Mouse (Mus musculus): Measurements from ENCODE around the gene Tmem132b.
"Not testable (repeated sequence)": the region's sequence is repeated elsewhere in the genome, so short reads cannot be mapped to it uniquely, and the experiment has no call there.

Gene Tmem132b

GRCm38 (mm10) chr5:125531634-125532033 lies at the start of gene Tmem132b:
Tmem132b (plus strand) TSS chr5:125531774.
- in situ Hi-C loops (cut with MboI, MseI) = no loop called here

GRCm38 (mm10) chr5:125482474-125482873 lies 49.1 kb upstream of the Tmem132b start:
- in situ Hi-C loops (cut with MboI, MseI) = no loop called here

GRCm38 (mm10) chr5:125483712-125484611 lies 47.6 kb upstream of the Tmem132b start:
- in situ Hi-C loops (cut with MboI, MseI) = no loop called here

- in situ Hi-C loops (cut with MboI, MseI) = no loop called here
Observed at GRCm38 (mm10) chr5:125485031-125485778, 46.4 kb upstream of the Tmem132b start.

- in situ Hi-C loops (cut with MboI, MseI) = no loop called here
Observed at GRCm38 (mm10) chr5:125486088-125486487, 45.5 kb upstream of the Tmem132b start.

GRCm38 (mm10) chr5:125487375-125488115 lies 44.0 kb upstream of the Tmem132b start:
- in situ Hi-C loops (cut with MboI, MseI) = no loop called here

- in situ Hi-C loops (cut with MboI, MseI) = no loop called here
Observed at GRCm38 (mm10) chr5:125488116-125488455, 43.5 kb upstream of the Tmem132b start.

GRCm38 (mm10) chr5:125488953-125489352 lies 42.6 kb upstream of the Tmem132b start:
- in situ Hi-C loops (cut with MboI, MseI) = not testable (repeated sequence)

GRCm38 (mm10) chr5:125491107-125491506 lies 40.5 kb upstream of the Tmem132b start:
- in situ Hi-C loops (cut with MboI, MseI) = no loop called here

GRCm38 (mm10) chr5:125492379-125493092 lies 39.0 kb upstream of the Tmem132b start:
- in situ Hi-C loops (cut with MboI, MseI) = no loop called here

- in situ Hi-C loops (cut with MboI, MseI) = no loop called here
Observed at GRCm38 (mm10) chr5:125493093-125493423, 38.5 kb upstream of the Tmem132b start.

- in situ Hi-C loops (cut with MboI, MseI) = no loop called here
Observed at GRCm38 (mm10) chr5:125495655-125496054, 35.9 kb upstream of the Tmem132b start.

- in situ Hi-C loops (cut with MboI, MseI) = no loop called here
Observed at GRCm38 (mm10) chr5:125497821-125498600, 33.6 kb upstream of the Tmem132b start.

GRCm38 (mm10) chr5:125501505-125501904 lies 30.1 kb upstream of the Tmem132b start:
- in situ Hi-C loops (cut with MboI, MseI) = no loop called here

- in situ Hi-C loops (cut with MboI, MseI) = no loop called here
Observed at GRCm38 (mm10) chr5:125502186-125502585, 29.4 kb upstream of the Tmem132b start.

GRCm38 (mm10) chr5:125503628-125504027 lies 27.9 kb upstream of the Tmem132b start:
- in situ Hi-C loops (cut with MboI, MseI) = no loop called here

GRCm38 (mm10) chr5:125504692-125505091 lies 26.9 kb upstream of the Tmem132b start:
- in situ Hi-C loops (cut with MboI, MseI) = no loop called here

GRCm38 (mm10) chr5:125505968-125506367 lies 25.6 kb upstream of the Tmem132b start:
- in situ Hi-C loops (cut with MboI, MseI) = no loop called here

GRCm38 (mm10) chr5:125507582-125507981 lies 24.0 kb upstream of the Tmem132b start:
- in situ Hi-C loops (cut with MboI, MseI) = no loop called here

- in situ Hi-C loops (cut with MboI, MseI) = no loop called here
Observed at GRCm38 (mm10) chr5:125508006-125508405, 23.6 kb upstream of the Tmem132b start.

- in situ Hi-C loops (cut with MboI, MseI) = no loop called here
Observed at GRCm38 (mm10) chr5:125509541-125509940, 22.0 kb upstream of the Tmem132b start.

Data from T-helper 1 cell (primary cell).